Mouse (Mus musculus) heart, embryonic 11.5 days (tissue): Measurements from ENCODE around the gene Fam173a. TPM values are rescaled to one million over a fixed set of nuclear protein-coding genes. Genes with fewer than 3 reads are reported as not detected.

Experiments
- ATAC-seq: fragments of 200-750 bp; cut with Nextera tagmentation; replicated peaks from 2 replicates; pipeline ENCODE4 v1.8.0; 2017; ENCODE audit warnings: moderate library complexity; ENCODE audit not compliant: insufficient number of reproducible peaks, low FRiP score, low TSS enrichment
- H3K27ac ChIP-seq: fragments of 300-500 bp; sonication (generic); 2 replicates; pipeline ENCODE4 v1.5.1; 2014; ENCODE audit warnings: mild to moderate bottlenecking, low read depth, low read length
- H3K27me3 ChIP-seq: fragments of 300-500 bp; sonication (generic); 2 replicates; pipeline ENCODE4 v1.6.1; 2014; ENCODE audit warnings: mild to moderate bottlenecking, low read length, mixed read lengths; ENCODE audit not compliant: control insufficient read depth, insufficient read depth
- H3K36me3 ChIP-seq: fragments of 300-500 bp; sonication (generic); 2 replicates; pipeline ENCODE4 v1.6.1; 2014; ENCODE audit warnings: mild to moderate bottlenecking, low read length, moderate library complexity, mixed read lengths; ENCODE audit not compliant: control insufficient read depth, insufficient read depth
- H3K4me1 ChIP-seq: fragments of 300-500 bp; sonication (generic); 2 replicates; pipeline ENCODE4 v1.6.1; 2014; ENCODE audit warnings: low read length; ENCODE audit not compliant: control insufficient read depth, insufficient read depth
- H3K4me2 ChIP-seq: fragments of 300-500 bp; sonication (generic); 2 replicates; pipeline ENCODE4 v1.6.1; 2014; ENCODE audit warnings: mild to moderate bottlenecking, moderate library complexity
- H3K4me3 ChIP-seq: fragments of 300-500 bp; sonication (generic); 2 replicates; pipeline ENCODE4 v1.5.1; 2014; ENCODE audit warnings: low read depth, low read length
- H3K9ac ChIP-seq: fragments of 300-500 bp; sonication (generic); 2 replicates; pipeline ENCODE4 v1.6.1; 2014; ENCODE audit warnings: mild to moderate bottlenecking, low read depth, low read length, moderate library complexity
- H3K9me3 ChIP-seq: fragments of 300-500 bp; sonication (generic); replicated peaks from 2 replicates; pipeline ENCODE4 v1.6.1; 2016; ENCODE audit warnings: low read length; ENCODE audit not compliant: control insufficient read depth
- WGBS: fragments of 180-500 bp; shearing (Covaris S2); extraction: QIAGEN DNeasy Blood & Tissue Kit; methylation state at CpG from one replicate; pipeline ENCODE4 v1.1.7; 2014; ENCODE audit not compliant: insufficient replicate concordance; 5-methylcytosine and 5-hydroxymethylcytosine counted together
- polyA plus RNA-seq: library from polyadenylated mRNA; unstranded; fragments of >200 nt; fragmentation: Nextera tagmentation; extraction: Ambion mirVana; gene quantifications from 2 replicates; pipeline ENCODE4 v1.2.1, GENCODE M21; 2014

Gene Fam173a
- polyA plus RNA-seq, 1 experiment from 2014 or later, result 74.0 TPM

GRCm38 (mm10) chr17:25795609-25796092 lies 3.0 kb upstream of the Fam173a start, which contains the start of gene AC134908.4:
AC134908.4 (minus strand) TSS chr17:25795659.
- peaks cover 32% of the 10 kb centered on the region for H3K4me1 ChIP-seq
- no peak within 1 kb of the TSS for H3K27ac ChIP-seq
- peak within 1 kb of the TSS; percentile 55 for H3K4me3 ChIP-seq
- H3K27me3 ChIP-seq, result no peaks in the 10 kb centered on the region
- 12% methylated on average over 6 of the region's 6 CpGs for WGBS
- peak within 1 kb of the TSS; percentile 99 for H3K4me2 ChIP-seq
- H3K36me3 ChIP-seq, result no peaks in the 10 kb centered on the region
- ATAC-seq, result no peak
- H3K9ac ChIP-seq, result peak within 1 kb of the TSS; percentile 68
- H3K9me3 ChIP-seq, result no peaks in the 10 kb centered on the region

GRCm38 (mm10) chr17:25794998-25795397 lies 2.3 kb upstream of the Fam173a start:
- no peak for ATAC-seq
- Histone ChIP-seq H3K27me3 (no peaks in the 10 kb centered on the region), H3K9me3 (no peaks in the 10 kb centered on the region), H3K9ac (no peak overlapping the region), H3K36me3 (no peaks in the 10 kb centered on the region), H3K27ac (no peak overlapping the region), H3K4me3 (peak overlapping the region; percentile 55), H3K4me1 (peaks cover 34% of the 10 kb centered on the region), H3K4me2 (peak overlapping the region; percentile 99)
- WGBS, result 82% methylated on average over 17 of the region's 17 CpGs

- Histone ChIP-seq H3K36me3 (peaks cover 6% of the 10 kb centered on the region; the same call in 1 of the 2 replicates), H3K9ac (no peak overlapping the region), H3K27me3 (no peaks in the 10 kb centered on the region), H3K4me2 (no peak overlapping the region), H3K4me3 (no peak overlapping the region), H3K27ac (no peak overlapping the region), H3K4me1 (peaks cover 34% of the 10 kb centered on the region), H3K9me3 (no peaks in the 10 kb centered on the region)
- WGBS, result 75% methylated on average over 13 of the region's 13 CpGs
- ATAC-seq, result no peak
Measured at GRCm38 (mm10) chr17:25794197-25794596, 1.5 kb upstream of the Fam173a start.

GRCm38 (mm10) chr17:25791843-25792527 lies 716 bp downstream of the Fam173a start:
- H3K9ac ChIP-seq, result peak overlapping the region; percentile 80
- ATAC-seq, result peak; percentile 45
- WGBS, result under 1% methylated on average over 45 of the region's 45 CpGs

GRCm38 (mm10) chr17:25791320-25791842 lies 1.3 kb downstream of the Fam173a start:
- Histone ChIP-seq H3K4me3 (peak overlapping the region; percentile 71), H3K4me2 (peak overlapping the region; percentile 80), H3K27me3 (no peaks in the 10 kb centered on the region), H3K36me3 (peaks cover 11% of the 10 kb centered on the region), H3K9ac (peak overlapping the region; percentile 80), H3K27ac (no peak overlapping the region), H3K4me1 (peaks cover 34% of the 10 kb centered on the region), H3K9me3 (no peaks in the 10 kb centered on the region)
- 28% methylated on average over 19 of the region's 19 CpGs for WGBS
- ATAC-seq, result no peak

More at GRCm38 (mm10) chr17:25791843-25792527, 716 bp downstream of the Fam173a start:
- Histone ChIP-seq H3K27me3 (no peaks in the 10 kb centered on the region), H3K36me3 (peaks cover 11% of the 10 kb centered on the region), H3K4me2 (peak overlapping the region; percentile 80), H3K9me3 (no peaks in the 10 kb centered on the region), H3K4me3 (peak overlapping the region; percentile 71), H3K4me1 (peaks cover 34% of the 10 kb centered on the region), H3K27ac (peak overlapping the region; percentile 90)

GRCm38 (mm10) chr17:25786781-25787504 lies 5.8 kb downstream of the Fam173a start:
- no peak overlapping the region for H3K9ac ChIP-seq
- no peak overlapping the region for H3K4me2 ChIP-seq
- 88% methylated on average over 9 of the region's 9 CpGs for WGBS
- H3K9me3 ChIP-seq, result no peaks in the 10 kb centered on the region
- H3K36me3 ChIP-seq, result peaks cover 20% of the 10 kb centered on the region
- H3K27me3 ChIP-seq, result no peaks in the 10 kb centered on the region
- no peak overlapping the region for H3K27ac ChIP-seq
- H3K4me1 ChIP-seq, result peaks cover 22% of the 10 kb centered on the region
- no peak for ATAC-seq
- no peak overlapping the region for H3K4me3 ChIP-seq

GRCm38 (mm10) chr17:25786280-25786679 lies 6.4 kb downstream of the Fam173a start, which contains the start of gene Ccdc78:
Ccdc78 (plus strand) TSS chr17:25786580.
- peak within 1 kb of the TSS; percentile 80 for H3K9ac ChIP-seq
- peak within 1 kb of the TSS; percentile 69 for H3K4me3 ChIP-seq
- peak within 1 kb of the TSS; percentile 78 for H3K4me2 ChIP-seq
- peak within 1 kb of the TSS; percentile 81 for H3K27ac ChIP-seq
- peaks cover 27% of the 10 kb centered on the region for H3K36me3 ChIP-seq
- WGBS, result 73% methylated on average over 3 of the region's 3 CpGs
- H3K4me1 ChIP-seq, result peaks cover 20% of the 10 kb centered on the region
- no peak for ATAC-seq
- H3K27me3 ChIP-seq, result no peaks in the 10 kb centered on the region
- H3K9me3 ChIP-seq, result no peaks in the 10 kb centered on the region

- Histone ChIP-seq H3K9ac (peak within 1 kb of the TSS; percentile 80), H3K4me1 (peaks cover 12% of the 10 kb centered on the region), H3K4me3 (peak within 1 kb of the TSS; percentile 69), H3K27me3 (no peaks in the 10 kb centered on the region), H3K36me3 (peaks cover 27% of the 10 kb centered on the region), H3K9me3 (no peaks in the 10 kb centered on the region), H3K4me2 (peak within 1 kb of the TSS; percentile 78), H3K27ac (peak within 1 kb of the TSS; percentile 81)
- ATAC-seq, result peak; percentile 76
- WGBS, result 0% methylated on average over 23 of the region's 23 CpGs
Measured at GRCm38 (mm10) chr17:25785281-25785745, 7.4 kb downstream of the Fam173a start, which contains the start of gene Haghl. Haghl (minus strand) TSS chr17:25785673.
